Mouse (Mus musculus): ENCODE measurements around the gene Olfr218. TPM values are rescaled to one million over a fixed set of nuclear protein-coding genes. Genes with fewer than 3 reads are reported as not detected.

Olfr218 gene
- polyA plus RNA-seq (2012), result not detected in 2 replicates

GRCm38 (mm10) chr1:173197508-173197907 is at the start of gene Olfr218:
TSS of gene Olfr218 (plus strand) at chr1:173197808.

DNA sequence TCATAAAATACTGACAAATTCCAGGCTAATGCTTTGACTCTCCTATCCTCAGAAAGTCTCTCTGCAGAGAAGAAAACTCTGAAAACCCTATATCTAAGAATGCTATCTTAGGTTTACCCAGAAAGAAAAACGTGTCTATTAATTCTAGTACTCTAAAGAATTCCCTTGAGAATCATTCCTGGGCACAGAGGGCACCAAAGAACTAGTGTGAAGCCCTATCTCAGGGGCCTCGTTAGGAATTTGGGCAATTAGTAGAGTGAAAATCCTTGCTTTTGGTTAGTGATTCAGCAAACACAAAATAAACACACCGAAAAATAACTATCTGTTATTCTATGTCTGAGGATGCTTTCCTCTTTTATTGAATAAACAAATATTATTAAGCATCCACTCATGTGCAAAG is 7.1 kb upstream of the Olfr218 start, which contains the start of gene Olfr1406:
Gene Olfr1406, minus strand, starts transcription at position 101 of the 400 bp plus-strand sequence.

DNA sequence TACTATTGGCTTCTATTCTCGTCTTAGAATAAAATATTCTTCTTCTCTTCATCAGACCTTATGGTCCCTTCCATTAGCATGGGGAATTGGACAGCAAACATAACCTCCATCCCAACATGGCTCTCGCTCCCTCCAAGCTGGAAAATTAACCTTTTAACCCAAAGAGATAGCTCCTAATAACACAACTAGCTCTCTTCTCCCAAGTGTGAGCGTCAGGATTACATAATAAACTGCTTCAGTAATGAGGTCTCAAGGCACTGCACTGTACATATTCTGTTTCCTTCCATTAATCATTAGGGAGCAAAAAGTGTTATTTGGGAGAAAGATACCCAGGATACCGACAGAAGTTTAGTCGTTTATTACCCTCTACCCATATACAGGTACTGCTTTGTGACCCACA is 14.5 kb downstream of the Olfr218 start, which contains the start of gene Olfr1404:
Gene Olfr1404, plus strand, starts transcription at position 301 of the 400 bp plus-strand sequence.

GRCm38 (mm10) chr1:173227081-173227480 is 29.5 kb downstream of the Olfr218 start, which contains the start of gene Fcer1a:
TSS of gene Fcer1a (minus strand) at chr1:173227214.

Other genes with a start within 250 kb of the Olfr218 start
- not detected in 2 replicates for gene Olfr16, start 247.4 kb upstream of the Olfr218 start, polyA plus RNA-seq (2012)
- not detected in 2 replicates for gene Olfr1408, start 60.4 kb upstream of the Olfr218 start, polyA plus RNA-seq (2012)
- not detected in 2 replicates for gene Olfr1406, start 7.2 kb upstream of the Olfr218 start, polyA plus RNA-seq (2012)
- gene Olfr1404, start 14.6 kb downstream of the Olfr218 start, polyA plus RNA-seq (2012), result not detected in 2 replicates
- gene Fcer1a, start 29.4 kb downstream of the Olfr218 start, polyA plus RNA-seq (2012), result 0.15 and 0.29 TPM in 2 replicates
- gene Olfr418, start 68.2 kb downstream of the Olfr218 start, polyA plus RNA-seq (2012), result not detected in 2 replicates
- gene Mptx2, start 80.0 kb downstream of the Olfr218 start, polyA plus RNA-seq (2012), result not detected in 2 replicates
- gene Ackr1, start 135.9 kb downstream of the Olfr218 start, polyA plus RNA-seq (2012), result not detected in 2 replicates
- gene Aim2, start 153.1 kb downstream of the Olfr218 start, polyA plus RNA-seq (2012), result 3.0 and 4.7 TPM in 2 replicates
- gene Cadm3, start 169.9 kb downstream of the Olfr218 start, polyA plus RNA-seq (2012), result 0.19 and 0.34 TPM in 2 replicates